Mouse (Mus musculus): ENCODE results near the gene En1. TPM values are rescaled to one million over a fixed set of nuclear protein-coding genes. Genes with fewer than 3 reads are reported as not detected.

En1 gene
- not detected for polyA plus RNA-seq (2014; fragmentation: Illumina TruSeq; extraction: RNeasy Lipid Tissue Mini Kit (QIAGEN cat#74804); ENCODE audit: low read depth, low replicate concordance)

GRCm38 (mm10) chr1:120602031-120602730 is at the start of gene En1:
En1 (plus strand) TSS chr1:120602418.

Other genes with a start within 250 kb of the En1 start
- gene Marco, start 97.4 kb upstream of the En1 start, polyA plus RNA-seq (2014; fragmentation: Illumina TruSeq; extraction: RNeasy Lipid Tissue Mini Kit (QIAGEN cat#74804); ENCODE audit: low read depth, low replicate concordance), result 1.2 TPM